8 mouse cellular contexts compared by ENCODE assay signal in the genomic region with DNA sequence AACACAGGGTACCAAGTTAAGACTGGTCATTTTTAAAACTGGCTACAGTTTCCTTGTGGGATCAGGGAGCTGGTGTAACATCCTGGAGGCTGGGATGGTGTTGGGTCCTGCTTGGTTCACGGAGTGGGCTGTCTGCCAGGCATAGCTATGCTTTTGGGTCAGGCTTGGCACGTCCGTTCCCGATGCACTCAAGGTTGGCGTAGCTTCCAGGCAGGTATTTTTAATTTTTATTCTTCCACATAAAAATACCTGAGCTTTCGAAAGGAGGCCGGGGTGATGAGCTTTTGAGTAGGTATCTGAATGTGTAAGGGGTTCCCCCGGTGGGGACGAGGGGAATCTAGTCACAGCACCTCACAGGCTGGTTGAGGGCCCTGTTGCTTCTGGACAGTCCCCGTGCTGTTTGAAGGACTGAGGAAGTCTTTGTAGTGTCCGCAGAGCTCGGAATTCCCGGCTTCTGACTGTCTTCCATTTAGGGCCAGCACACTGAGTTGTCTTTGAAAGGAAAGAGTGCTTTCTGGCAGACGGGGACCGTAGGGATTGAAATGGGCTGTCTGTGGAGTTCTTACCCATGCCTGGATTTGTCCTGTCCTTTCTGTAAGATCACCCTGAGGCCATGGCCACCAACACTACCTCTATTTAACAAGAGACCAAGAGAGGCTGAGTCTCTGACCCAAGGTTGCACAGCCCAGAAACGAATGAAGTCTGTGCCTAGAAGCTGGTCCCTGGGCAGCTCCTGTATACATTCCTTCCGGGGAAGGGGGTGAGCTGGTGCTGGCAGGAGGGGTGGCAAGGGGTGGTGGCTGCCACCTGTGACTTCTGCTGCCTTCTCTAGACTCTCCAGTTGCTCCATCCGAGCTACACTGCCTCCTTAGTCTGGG. TPM values are rescaled to one million over a fixed set of nuclear protein-coding genes. Genes with fewer than 3 reads are reported as not detected.
DNase-seq lines count a peak whose midpoint lies in the region; ATAC-seq lines count a peak whose summit lies in the region.

No protein-coding gene starts in this region.

- peak overlapping the region; percentile 93 for H3K4me3 ChIP-seq in embryonic facial prominence, embryonic 13.5 days
- peak overlapping the region; percentile 94 for H3K4me3 ChIP-seq in hindbrain, embryonic 15.5 days
- peak overlapping the region; percentile 84 for H3K4me3 ChIP-seq in liver, embryonic 13.5 days (replicated peaks)
- peak overlapping the region; percentile 97 for H3K4me3 ChIP-seq in neural tube, embryonic 15.5 days (replicated peaks)

- H3K36me3 ChIP-seq in embryonic facial prominence, embryonic 13.5 days: 0 out of 2 replicates have a peak, but pooled peaks cover 2% of the 10 kb centered on the region
- no peaks in the 10 kb centered on the region for H3K36me3 ChIP-seq in hindbrain, embryonic 15.5 days
- 0 out of 2 replicates have a peak, but pooled peaks cover under 1% of the 10 kb centered on the region for H3K36me3 ChIP-seq in liver, embryonic 13.5 days
- H3K36me3 ChIP-seq in neural tube, embryonic 15.5 days: no peaks in the 10 kb centered on the region

- no peaks in the 10 kb centered on the region for H3K9me3 ChIP-seq in embryonic facial prominence, embryonic 13.5 days
- H3K9me3 ChIP-seq in hindbrain, embryonic 15.5 days: no peaks in the 10 kb centered on the region
- no peaks in the 10 kb centered on the region for H3K9me3 ChIP-seq in liver, embryonic 13.5 days (replicated peaks)
- H3K9me3 ChIP-seq in neural tube, embryonic 15.5 days (replicated peaks): no peaks in the 10 kb centered on the region

- peak overlapping the region; percentile 78 for H3K27ac ChIP-seq in embryonic facial prominence, embryonic 13.5 days
- H3K27ac ChIP-seq in hindbrain, embryonic 15.5 days (replicated peaks): 0 out of 2 replicates have a peak overlapping the region, but pooled peaks have one; percentile 1
- H3K27ac ChIP-seq in liver, embryonic 13.5 days: no peak overlapping the region; the same call in 1 of the 2 replicates
- H3K27ac ChIP-seq in neural tube, embryonic 15.5 days (replicated peaks): 0 out of 2 replicates have a peak overlapping the region, but pooled peaks have one; percentile 24

- H3K4me1 ChIP-seq in embryonic facial prominence, embryonic 13.5 days: peaks cover 44% of the 10 kb centered on the region
- peaks cover 37% of the 10 kb centered on the region for H3K4me1 ChIP-seq in hindbrain, embryonic 15.5 days (replicated peaks)
- peaks cover 58% of the 10 kb centered on the region for H3K4me1 ChIP-seq in liver, embryonic 13.5 days (replicated peaks)
- peaks cover 41% of the 10 kb centered on the region for H3K4me1 ChIP-seq in neural tube, embryonic 15.5 days

- peak; percentile 44 for DNase-seq in ovary, postnatal 36 days (ENCODE audit: low spot score)
- DNase-seq in ovary, adult 18-20 months (ENCODE audit: low spot score): no peak
- DNase-seq in liver, embryonic 13.5 days: no peak
- DNase-seq in right cerebral cortex, postnatal 25 days: no peak
- no peak for DNase-seq in right cerebral cortex, postnatal 4 days

- no peaks in the 10 kb centered on the region for H3K27me3 ChIP-seq in embryonic facial prominence, embryonic 13.5 days
- H3K27me3 ChIP-seq in hindbrain, embryonic 15.5 days: no peaks in the 10 kb centered on the region
- H3K27me3 ChIP-seq in liver, embryonic 13.5 days: 0 out of 2 replicates have a peak, but pooled peaks cover 4% of the 10 kb centered on the region
- no peaks in the 10 kb centered on the region for H3K27me3 ChIP-seq in neural tube, embryonic 15.5 days (replicated peaks)

- H3K9ac ChIP-seq in embryonic facial prominence, embryonic 13.5 days: peak overlapping the region; percentile 94
- peak overlapping the region; percentile 93; the same call in 1 of the 2 replicates for H3K9ac ChIP-seq in hindbrain, embryonic 15.5 days
- peak overlapping the region; percentile 88 for H3K9ac ChIP-seq in liver, embryonic 13.5 days
- peak overlapping the region; percentile 86 for H3K9ac ChIP-seq in neural tube, embryonic 15.5 days (replicated peaks)

- WGBS in embryonic facial prominence, embryonic 13.5 days: 27% methylated on average over 18 of the region's 18 CpGs
- 47% methylated on average over 18 of the region's 18 CpGs for WGBS in hindbrain, embryonic 15.5 days
- 56% methylated on average over 18 of the region's 18 CpGs for WGBS in liver, embryonic 13.5 days (ENCODE audit: insufficient replicate concordance)
- 52% methylated on average over 18 of the region's 18 CpGs for WGBS in neural tube, embryonic 15.5 days

- no peak for ATAC-seq in embryonic facial prominence, embryonic 13.5 days (ENCODE audit: insufficient number of reproducible peaks, insufficient read depth, low FRiP score, low TSS enrichment, low read depth)
- no peak; the same call in 1 of the 2 replicates for ATAC-seq in hindbrain, embryonic 15.5 days (ENCODE audit: low FRiP score, low read depth)
- no peak for ATAC-seq in liver, embryonic 13.5 days (ENCODE audit: low read depth)
- ATAC-seq in neural tube, embryonic 15.5 days (ENCODE audit: low FRiP score): no peak

- peak overlapping the region; percentile 91 for H3K4me2 ChIP-seq in embryonic facial prominence, embryonic 13.5 days
- peak overlapping the region; percentile 72 for H3K4me2 ChIP-seq in hindbrain, embryonic 15.5 days
- H3K4me2 ChIP-seq in liver, embryonic 13.5 days: peak overlapping the region; percentile 98
- peak overlapping the region; percentile 87 for H3K4me2 ChIP-seq in neural tube, embryonic 15.5 days

RNA-seq across cellular contexts. Expression of gene Pxn, which starts 1.7 kb away (rescaled TPM):
- 39.6 and 44.2 TPM in 2 replicates for polyA plus RNA-seq in embryonic facial prominence, embryonic 13.5 days (2015; fragmentation: Nextera tagmentation; extraction: Ambion mirVana)
- 22.0 and 24.3 TPM in 2 replicates for polyA plus RNA-seq in hindbrain, embryonic 15.5 days (2015; fragmentation: Nextera tagmentation; extraction: Ambion mirVana)
- polyA plus RNA-seq in liver, embryonic 13.5 days (2015; fragmentation: Nextera tagmentation; extraction: Ambion mirVana): 11.1 and 14.5 TPM in 2 replicates
- polyA plus RNA-seq in neural tube, embryonic 15.5 days (2015; fragmentation: Nextera tagmentation; extraction: Ambion mirVana): 21.3 and 28.2 TPM in 2 replicates

RNA-seq across cellular contexts. Expression of gene Sirt4, which starts 23.7 kb away (rescaled TPM):
- 24.8 and 28.1 TPM in 2 replicates for polyA plus RNA-seq in embryonic facial prominence, embryonic 13.5 days (2015; fragmentation: Nextera tagmentation; extraction: Ambion mirVana)
- polyA plus RNA-seq in hindbrain, embryonic 15.5 days (2015; fragmentation: Nextera tagmentation; extraction: Ambion mirVana): 27.3 and 32.2 TPM in 2 replicates
- polyA plus RNA-seq in liver, embryonic 13.5 days (2015; fragmentation: Nextera tagmentation; extraction: Ambion mirVana): 5.6 and 6.1 TPM in 2 replicates
- polyA plus RNA-seq in neural tube, embryonic 15.5 days (2015; fragmentation: Nextera tagmentation; extraction: Ambion mirVana): 31.0 and 37.1 TPM in 2 replicates

RNA-seq across cellular contexts. Expression of gene Pla2g1b, which starts 42.2 kb away (rescaled TPM):
- not detected in 2 replicates for polyA plus RNA-seq in embryonic facial prominence, embryonic 13.5 days (2015; fragmentation: Nextera tagmentation; extraction: Ambion mirVana)
- 0.54 TPM in 1 of 2 replicates, not detected in the other for polyA plus RNA-seq in hindbrain, embryonic 15.5 days (2015; fragmentation: Nextera tagmentation; extraction: Ambion mirVana)
- 0.35 TPM in 1 of 2 replicates, not detected in the other for polyA plus RNA-seq in liver, embryonic 13.5 days (2015; fragmentation: Nextera tagmentation; extraction: Ambion mirVana)
- polyA plus RNA-seq in neural tube, embryonic 15.5 days (2015; fragmentation: Nextera tagmentation; extraction: Ambion mirVana): 0.81 and 1.1 TPM in 2 replicates

RNA-seq across cellular contexts. Expression of gene Rplp0, which starts 51.0 kb away (rescaled TPM):
- 1,563 and 1,729 TPM in 2 replicates for polyA plus RNA-seq in embryonic facial prominence, embryonic 13.5 days (2015; fragmentation: Nextera tagmentation; extraction: Ambion mirVana)
- 801 and 847 TPM in 2 replicates for polyA plus RNA-seq in hindbrain, embryonic 15.5 days (2015; fragmentation: Nextera tagmentation; extraction: Ambion mirVana)
- 1,664 and 1,673 TPM in 2 replicates for polyA plus RNA-seq in liver, embryonic 13.5 days (2015; fragmentation: Nextera tagmentation; extraction: Ambion mirVana)
- 785 and 1,036 TPM in 2 replicates for polyA plus RNA-seq in neural tube, embryonic 15.5 days (2015; fragmentation: Nextera tagmentation; extraction: Ambion mirVana)

RNA-seq across cellular contexts. Expression of gene Gcn1l1, which starts 56.8 kb away (rescaled TPM):
- 45.8 and 47.9 TPM in 2 replicates for polyA plus RNA-seq in embryonic facial prominence, embryonic 13.5 days (2015; fragmentation: Nextera tagmentation; extraction: Ambion mirVana)
- polyA plus RNA-seq in hindbrain, embryonic 15.5 days (2015; fragmentation: Nextera tagmentation; extraction: Ambion mirVana): 40.6 and 44.4 TPM in 2 replicates
- 18.7 and 19.3 TPM in 2 replicates for polyA plus RNA-seq in liver, embryonic 13.5 days (2015; fragmentation: Nextera tagmentation; extraction: Ambion mirVana)
- polyA plus RNA-seq in neural tube, embryonic 15.5 days (2015; fragmentation: Nextera tagmentation; extraction: Ambion mirVana): 35.7 and 37.6 TPM in 2 replicates
